Mouse (Mus musculus) erythroblast, embryonic 14.5 days (primary cell): ENCODE data around the gene Pdhb. TPM values are rescaled to one million over a fixed set of nuclear protein-coding genes. Genes with fewer than 3 reads are reported as not detected.
"Not testable (repeated sequence)": the region's sequence is repeated elsewhere in the genome, so short reads cannot be mapped to it uniquely, and the experiment has no call there.

Source experiments
- H3K27me3 ChIP-seq: 2 replicates; pipeline ENCODE4 v1.6.1; 2012; ENCODE audit warnings: inconsistent platforms; ENCODE audit not compliant: control insufficient read depth
- H3K36me3 ChIP-seq: 2 replicates; pipeline ENCODE4 v1.6.1; 2012; ENCODE audit warnings: mild to moderate bottlenecking, inconsistent platforms; ENCODE audit not compliant: control insufficient read depth
- H3K4me1 ChIP-seq: 2 replicates; pipeline ENCODE4 v1.6.1; 2012; ENCODE audit warnings: inconsistent platforms; ENCODE audit not compliant: control insufficient read depth
- H3K4me3 ChIP-seq: replicated peaks from 2 replicates; pipeline ENCODE3; 2012; ENCODE audit warnings: moderate library complexity, mild to moderate bottlenecking, inconsistent platforms
- H3K9me3 ChIP-seq: 2 replicates; pipeline ENCODE4 v1.6.1; 2012; ENCODE audit warnings: low read length, inconsistent platforms, mixed read lengths; ENCODE audit not compliant: control insufficient read depth
- GATA1 ChIP-seq: IDR thresholded peaks from 2 replicates; pipeline ENCODE4 v1.6.1; 2012; ENCODE audit warnings: low read length, inconsistent platforms, mixed read lengths
- TAL1 ChIP-seq: IDR thresholded peaks from 3 replicates; pipeline ENCODE4 v1.6.1; 2012; ENCODE audit warnings: low read length, inconsistent platforms, mixed read lengths
- polyA plus RNA-seq: library from polyadenylated mRNA; stranded (reverse); fragments of >175 nt; gene quantifications from 2 replicates; pipeline ENCODE4 v1.2.3, GENCODE M21; 2012

Pdhb gene
- polyA plus RNA-seq, 1 experiment, result 7.8 TPM

DNA sequence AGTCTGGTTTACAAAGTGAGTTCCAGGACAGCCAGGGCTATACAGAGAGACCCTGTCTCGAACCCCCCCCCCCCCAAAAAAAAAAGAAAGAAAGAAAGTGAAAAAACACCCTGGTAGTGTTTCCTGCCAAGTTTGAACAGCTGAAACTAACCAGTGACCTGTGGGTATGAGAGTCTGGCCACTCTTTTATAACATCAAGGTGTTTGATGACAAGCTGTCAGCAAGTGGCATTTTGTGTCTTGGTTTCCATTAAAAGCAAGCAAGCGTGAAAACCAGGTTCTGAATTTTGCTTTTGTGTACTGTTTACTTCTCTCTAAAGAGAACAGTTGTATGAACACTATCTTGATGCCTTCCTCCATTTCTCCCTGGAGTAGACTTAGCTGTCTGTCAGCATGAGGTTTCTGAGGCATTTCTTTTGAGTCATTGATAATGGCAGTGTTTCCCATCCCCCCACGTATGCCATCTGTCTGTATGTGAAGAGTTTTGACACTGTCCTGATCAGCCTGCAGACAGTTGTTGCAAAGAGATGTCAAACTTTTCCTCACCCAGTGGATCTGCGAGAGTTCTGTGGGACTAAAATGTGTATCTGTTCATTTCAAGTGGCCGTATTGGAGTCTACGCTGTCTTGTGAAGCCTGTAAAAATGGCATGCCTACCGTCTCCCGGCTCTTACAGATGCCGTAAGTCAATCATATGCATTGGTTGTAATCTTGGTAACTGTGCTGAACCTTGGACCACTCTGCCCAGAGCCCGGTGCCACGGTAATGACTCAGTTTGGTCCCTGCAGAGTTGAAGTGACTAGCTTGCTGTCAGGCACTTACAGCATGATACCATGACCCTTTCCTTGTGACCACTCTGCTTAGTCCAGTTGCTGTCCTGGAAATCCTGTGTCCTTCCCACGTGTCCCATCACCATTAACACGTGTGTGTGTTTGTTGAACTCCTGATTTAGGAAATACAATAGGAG lies 26.9 kb downstream of the Pdhb start:
- no peak for TF ChIP-seq GATA1
- no peak for TF ChIP-seq TAL1
- Histone ChIP-seq H3K4me1 (no peaks in the 10 kb centered on the region; the same call in 1 of the 2 replicates), H3K4me3 (no peak overlapping the region), H3K36me3 (peaks cover 37% of the 10 kb centered on the region), H3K9me3 (no peaks in the 10 kb centered on the region), H3K27me3 (no peaks in the 10 kb centered on the region)

DNA sequence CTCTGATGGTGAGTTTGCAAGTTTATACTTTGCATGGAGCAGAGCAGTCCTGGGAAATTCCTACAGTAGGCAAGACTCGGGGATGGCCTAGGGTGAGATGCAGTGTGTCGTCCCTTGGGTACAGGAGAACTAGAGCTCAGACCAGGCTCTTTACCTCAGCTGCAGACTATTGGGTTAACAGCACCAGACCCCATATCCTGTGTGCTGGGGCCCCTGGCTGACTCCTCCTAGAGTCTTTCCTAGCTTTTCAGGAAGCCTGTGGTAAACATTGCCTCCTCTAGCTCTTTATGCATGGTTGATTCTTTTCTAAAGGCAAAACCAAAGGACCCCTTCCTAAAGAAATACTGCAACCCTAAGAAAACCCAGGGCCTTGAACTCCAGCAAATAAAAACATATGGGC lies 31.7 kb downstream of the Pdhb start:
- no peaks in the 10 kb centered on the region for H3K27me3 ChIP-seq
- no peak for TF ChIP-seq TAL1
- no peak for TF ChIP-seq GATA1
- H3K4me3 ChIP-seq, result no peak overlapping the region
- H3K36me3 ChIP-seq, result peaks cover 30% of the 10 kb centered on the region
- H3K9me3 ChIP-seq, result no peaks in the 10 kb centered on the region
- no peaks in the 10 kb centered on the region; the same call in 1 of the 2 replicates for H3K4me1 ChIP-seq

DNA sequence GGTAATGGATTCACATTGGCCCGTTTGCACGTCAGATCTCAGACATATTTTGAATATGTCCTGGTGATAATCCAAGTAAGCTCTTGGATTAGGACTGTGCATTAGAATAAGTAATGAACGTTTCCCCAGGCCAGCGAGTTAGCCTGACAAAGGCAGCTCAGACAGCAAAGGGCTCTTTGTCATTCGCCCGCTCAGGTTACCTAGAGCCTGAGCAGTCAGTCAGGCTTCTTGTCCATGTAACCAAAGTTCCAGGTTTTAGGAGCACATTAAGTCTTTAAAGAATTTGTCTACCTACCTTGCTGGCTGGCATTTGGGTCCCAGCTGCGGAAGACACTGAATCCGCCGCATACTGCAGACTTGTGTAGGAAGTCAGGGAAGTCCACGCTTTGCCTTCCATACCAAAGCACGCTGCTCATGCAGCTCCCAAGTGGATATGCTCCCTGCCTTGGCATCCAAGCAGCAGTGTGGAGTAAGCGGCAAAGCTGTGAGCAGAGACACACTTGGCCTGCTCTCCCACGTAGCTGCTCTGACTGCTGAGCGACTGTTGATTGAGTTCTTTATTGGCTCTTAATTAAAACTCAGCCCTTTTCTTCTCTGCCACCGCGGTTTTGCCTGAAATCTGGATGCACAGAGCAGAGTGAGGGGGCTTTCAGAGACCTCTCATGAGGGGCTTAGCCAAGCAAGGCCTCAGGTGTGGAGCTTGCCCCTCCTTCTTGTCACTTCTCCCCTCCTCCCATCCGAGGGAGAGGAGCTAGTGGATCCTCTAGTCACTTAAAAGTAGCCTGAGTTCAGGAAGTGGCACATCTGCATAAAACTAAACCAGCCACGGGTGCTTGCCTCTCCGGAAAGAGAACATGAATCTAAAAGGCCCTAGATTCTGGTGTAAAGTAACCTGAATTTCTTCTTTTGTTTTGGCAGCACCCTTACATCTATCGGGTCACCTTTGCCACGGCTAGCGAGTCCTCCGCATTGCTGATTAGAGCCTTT lies 32.8 kb downstream of the Pdhb start:
- no peaks in the 10 kb centered on the region for H3K27me3 ChIP-seq
- no peaks in the 10 kb centered on the region for H3K9me3 ChIP-seq
- H3K4me1 ChIP-seq, result no peaks in the 10 kb centered on the region; the same call in 1 of the 2 replicates
- H3K36me3 ChIP-seq, result peaks cover 25% of the 10 kb centered on the region
- TF ChIP-seq GATA1, result no peak
- TF ChIP-seq TAL1, result no peak
- H3K4me3 ChIP-seq, result no peak overlapping the region

DNA sequence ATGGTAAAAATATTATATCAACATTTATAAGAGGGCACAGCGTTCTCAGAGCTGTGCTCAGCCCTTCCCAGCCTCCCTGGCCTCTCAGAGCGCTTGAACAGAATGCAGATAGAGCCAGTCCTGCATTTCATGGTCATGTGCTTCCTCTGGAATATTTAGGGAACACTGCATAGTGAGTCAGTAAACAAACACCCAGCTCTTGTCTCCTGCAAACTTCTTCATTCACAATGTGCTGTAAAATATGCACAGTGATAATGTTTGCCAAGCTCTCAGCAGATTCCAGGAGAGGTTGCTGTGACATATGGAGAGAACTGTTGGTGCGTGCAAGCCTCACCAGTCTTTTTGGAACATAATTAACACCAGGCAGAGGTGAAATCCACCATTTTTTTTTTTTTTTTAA lies 37.7 kb downstream of the Pdhb start:
- no peak overlapping the region for H3K4me3 ChIP-seq

DNA sequence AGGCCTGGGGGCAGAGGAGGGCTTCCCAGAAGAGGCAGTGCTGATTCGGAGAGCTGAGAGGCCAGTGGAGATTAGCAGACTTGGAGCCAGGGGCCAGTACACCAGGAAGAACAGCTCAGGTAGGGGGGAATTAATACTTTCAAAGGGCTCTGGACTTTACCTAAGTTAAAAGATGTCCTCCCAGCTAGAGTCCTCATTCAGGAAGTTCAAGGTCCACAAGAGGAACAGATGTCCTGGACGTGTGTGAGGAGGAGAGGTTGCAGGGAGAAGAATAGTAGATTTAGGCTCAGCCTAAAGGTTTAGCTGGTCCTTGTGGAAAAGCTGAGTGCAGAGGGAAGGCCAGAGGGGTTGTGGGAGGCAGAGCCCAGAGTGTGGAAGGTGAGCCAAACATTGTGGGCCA lies 38.6 kb downstream of the Pdhb start:
- TF ChIP-seq TAL1 (no peak), GATA1 (no peak)
- Histone ChIP-seq H3K9me3 (no peaks in the 10 kb centered on the region), H3K27me3 (no peaks in the 10 kb centered on the region), H3K4me3 (no peak overlapping the region), H3K36me3 (peaks cover 11% of the 10 kb centered on the region), H3K4me1 (no peaks in the 10 kb centered on the region)

More for the DNA sequence above, 37.7 kb downstream of the Pdhb start:
- TF ChIP-seq TAL1, result no peak
- no peak for TF ChIP-seq GATA1
- peaks cover 11% of the 10 kb centered on the region for H3K36me3 ChIP-seq
- no peaks in the 10 kb centered on the region for H3K9me3 ChIP-seq
- no peaks in the 10 kb centered on the region for H3K27me3 ChIP-seq
- no peaks in the 10 kb centered on the region for H3K4me1 ChIP-seq

DNA sequence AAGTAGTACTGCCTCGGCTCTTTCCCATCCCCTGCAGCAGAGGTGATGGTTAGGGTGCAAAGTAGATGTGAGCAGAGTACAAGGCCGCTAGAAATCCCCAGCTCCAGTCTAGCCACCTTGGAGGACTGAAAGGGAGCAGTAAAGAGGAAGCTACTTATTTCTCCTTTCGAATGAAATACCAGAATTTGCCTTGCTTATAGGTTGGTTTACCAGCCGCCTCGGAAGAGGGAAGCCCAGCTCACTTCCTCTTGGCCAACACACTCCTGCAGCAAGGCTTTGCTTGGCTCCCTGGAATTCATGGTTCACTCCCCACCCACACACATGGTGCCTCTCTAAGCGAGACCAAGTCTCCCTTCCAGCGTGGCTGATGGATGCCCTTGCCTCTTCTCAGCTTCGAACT lies 40.0 kb downstream of the Pdhb start:
- H3K27me3 ChIP-seq, result no peaks in the 10 kb centered on the region
- H3K4me3 ChIP-seq, result no peak overlapping the region
- no peaks in the 10 kb centered on the region for H3K4me1 ChIP-seq
- H3K36me3 ChIP-seq, result peaks cover 8% of the 10 kb centered on the region
- no peak for TF ChIP-seq GATA1
- no peak for TF ChIP-seq TAL1
- H3K9me3 ChIP-seq, result no peaks in the 10 kb centered on the region

DNA sequence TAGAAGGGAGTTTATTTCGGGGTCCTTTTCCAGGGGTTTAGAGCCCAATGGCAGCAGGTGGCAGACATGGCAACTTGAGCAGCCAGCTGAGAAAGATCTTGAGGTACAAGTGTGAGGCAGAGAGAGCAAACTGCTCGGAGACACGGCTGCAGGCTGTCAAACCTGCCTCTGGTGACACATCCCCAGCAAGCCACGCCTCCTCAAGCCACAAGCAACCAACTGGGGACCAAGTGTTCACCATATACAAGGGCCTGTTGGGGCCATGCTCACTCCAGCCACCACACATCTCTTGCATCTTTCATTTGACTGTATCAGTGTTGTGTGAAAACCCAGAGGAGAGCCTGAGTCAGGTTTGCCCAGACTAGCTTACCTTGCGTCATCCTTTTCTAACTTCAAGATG lies 44.9 kb downstream of the Pdhb start:
- Histone ChIP-seq H3K9me3 (no peaks in the 10 kb centered on the region), H3K36me3 (peaks cover 13% of the 10 kb centered on the region), H3K27me3 (no peaks in the 10 kb centered on the region), H3K4me3 (no peak overlapping the region), H3K4me1 (no peaks in the 10 kb centered on the region)
- TF ChIP-seq TAL1, result no peak
- no peak for TF ChIP-seq GATA1

DNA sequence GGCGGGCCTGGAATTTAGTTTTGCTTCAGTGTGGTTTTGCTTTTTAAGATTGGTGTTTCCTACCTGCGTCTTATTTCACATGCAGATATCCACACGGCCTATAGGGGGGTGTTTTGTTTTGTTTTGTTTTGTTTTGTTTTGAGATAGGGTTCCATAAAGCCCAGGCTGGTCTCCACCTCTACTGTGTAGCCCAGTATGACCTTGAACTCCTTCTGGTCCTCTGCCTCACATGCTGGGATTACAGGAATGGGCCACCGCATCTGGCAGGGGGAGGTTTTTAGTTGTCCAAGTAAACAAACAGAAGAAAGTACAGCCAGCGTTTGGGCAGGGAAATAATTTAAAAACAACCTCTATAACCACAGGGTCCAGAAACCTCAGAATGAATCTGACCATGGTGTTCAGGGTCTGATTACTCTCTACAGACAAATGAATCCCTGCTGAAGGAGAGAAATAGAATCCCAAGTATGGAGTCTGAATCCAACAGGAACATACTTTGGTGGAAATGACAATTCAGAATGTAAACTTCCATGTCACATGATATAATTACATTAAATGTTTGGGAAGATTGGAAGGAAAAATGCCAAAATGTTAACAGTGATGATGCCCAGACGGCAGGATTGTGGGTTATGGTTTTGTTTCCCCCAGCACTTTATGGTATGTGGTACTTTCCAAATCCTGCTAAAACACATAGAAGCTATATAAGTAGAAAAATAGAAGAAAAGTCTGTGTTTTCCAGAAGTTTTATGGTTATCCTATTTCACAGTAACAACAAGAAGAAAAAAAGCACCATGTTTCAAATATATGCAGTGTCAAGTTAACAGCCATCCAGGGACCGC lies 48.6 kb downstream of the Pdhb start:
- Histone ChIP-seq H3K4me1 (no peaks in the 10 kb centered on the region), H3K4me3 (no peak overlapping the region), H3K36me3 (peaks cover 11% of the 10 kb centered on the region), H3K27me3 (no peaks in the 10 kb centered on the region), H3K9me3 (no peaks in the 10 kb centered on the region)
- TF ChIP-seq TAL1 (no peak), GATA1 (no peak)

DNA sequence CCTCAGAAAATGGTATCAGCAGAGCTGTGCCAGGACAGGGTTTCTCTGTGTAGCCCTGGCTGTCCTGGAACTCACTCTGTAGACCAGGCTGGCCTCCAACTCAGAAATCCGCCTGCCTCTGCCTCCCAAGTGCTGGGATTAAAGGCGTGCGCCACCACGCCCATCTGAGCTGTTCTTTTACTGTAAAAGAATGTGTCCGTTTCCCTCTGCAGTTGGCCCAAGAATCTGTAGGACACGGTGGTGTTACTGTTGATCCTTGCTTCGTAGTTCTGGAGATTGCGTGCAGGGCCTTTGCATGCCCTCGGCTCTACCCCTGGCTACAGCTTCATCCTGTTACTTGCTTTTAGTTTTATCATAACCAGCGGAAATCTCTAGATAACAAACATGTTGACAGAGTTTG lies 49.2 kb downstream of the Pdhb start:
- H3K9me3 ChIP-seq, H3K27me3 ChIP-seq, H3K4me3 ChIP-seq, H3K4me1 ChIP-seq: not testable (repeated sequence)
- peaks cover 11% of the 10 kb centered on the region for H3K36me3 ChIP-seq
